Mouse (Mus musculus) T-helper 17 cell (primary cell): ENCODE data around the gene Usp40.
"Not testable (repeated sequence)": the region's sequence is repeated elsewhere in the genome, so short reads cannot be mapped to it uniquely, and the experiment has no call there.

ENCODE experiments used
- in situ Hi-C, 2 experiments: fragments of 300-600 bp; cut with MboI, MseI; formaldehyde crosslinking; loops; 1 replicate in 1 of 2; 2 replicates in 1 of 2; pipeline ENCODE4 v1.15.1; 2025; ENCODE audit warnings: high pct_unique_total_duplicates in 2 of 2

Usp40 gene

GRCm38 (mm10) chr1:88008211-88008697 is at the start of gene Usp40:
Gene Usp40 (minus strand): TSS chr1:88008551.
- in situ Hi-C loops, result loop anchor here in 1 of 2 experiments (5.0 kb wide), 1 partner anchor 49 kb away; the partner anchor contains the start of gene Ugt1a10

GRCm38 (mm10) chr1:88055088-88055487 is 46.7 kb upstream of the Usp40 start, which contains the start of gene Ugt1a10:
Gene Ugt1a10 (plus strand): TSS chr1:88055388.
- in situ Hi-C loops, result loop anchor here in 1 of 2 experiments (5.0 kb wide), 1 partner anchor 48 kb away; the partner anchor contains the start of gene Usp40

GRCm38 (mm10) chr1:88047408-88047807 is 39.1 kb upstream of the Usp40 start:
- in situ Hi-C loops, result not testable (repeated sequence)

- in situ Hi-C loops, result not testable (repeated sequence)
Measured at GRCm38 (mm10) chr1:88044832-88045437, 36.6 kb upstream of the Usp40 start.

GRCm38 (mm10) chr1:88043044-88043443 is 34.7 kb upstream of the Usp40 start:
- in situ Hi-C loops, result not testable (repeated sequence)

- in situ Hi-C loops, result not testable (repeated sequence)
Measured at GRCm38 (mm10) chr1:88025244-88025643, 16.9 kb upstream of the Usp40 start.

GRCm38 (mm10) chr1:88015371-88015770 is 7.0 kb upstream of the Usp40 start:
- in situ Hi-C loops, result loop anchor here in 1 of 2 experiments (5.0 kb wide), 1 partner anchor 107 kb away; no protein-coding TSS in a partner anchor

- in situ Hi-C loops, result loop anchor here in 1 of 2 experiments (5.0 kb wide), 1 partner anchor 108 kb away; no protein-coding TSS in a partner anchor
Measured at GRCm38 (mm10) chr1:88014671-88015070, 6.3 kb upstream of the Usp40 start.

GRCm38 (mm10) chr1:88014194-88014593 is 5.8 kb upstream of the Usp40 start:
- in situ Hi-C loops, result no loop called here

GRCm38 (mm10) chr1:88013726-88014125 is 5.4 kb upstream of the Usp40 start:
- in situ Hi-C loops, result no loop called here

- in situ Hi-C loops, result loop anchor here in 1 of 2 experiments (5.0 kb wide), 1 partner anchor 48 kb away; the partner anchor contains the start of gene Ugt1a10
Measured at GRCm38 (mm10) chr1:88009521-88009920, 1.2 kb upstream of the Usp40 start.

- in situ Hi-C loops, result loop anchor here in 1 of 2 experiments (5.0 kb wide), 1 partner anchor 49 kb away; the partner anchor contains the start of gene Ugt1a10
Measured at GRCm38 (mm10) chr1:88008735-88009134, 384 bp upstream of the Usp40 start.

GRCm38 (mm10) chr1:88007692-88008210 is 600 bp downstream of the Usp40 start:
- in situ Hi-C loops, result loop anchor here in 1 of 2 experiments (5.0 kb wide), 1 partner anchor 50 kb away; the partner anchor contains the start of gene Ugt1a10

- in situ Hi-C loops, result no loop called here
Measured at GRCm38 (mm10) chr1:87992716-87993115, 15.6 kb downstream of the Usp40 start.

- in situ Hi-C loops, result no loop called here
Measured at GRCm38 (mm10) chr1:87982291-87982690, 26.1 kb downstream of the Usp40 start.

- in situ Hi-C loops, result no loop called here
Measured at GRCm38 (mm10) chr1:87970381-87970780, 38.0 kb downstream of the Usp40 start.

- in situ Hi-C loops, result no loop called here
Measured at GRCm38 (mm10) chr1:87961459-87962167, 46.7 kb downstream of the Usp40 start.

GRCm38 (mm10) chr1:87960752-87961151 is 47.6 kb downstream of the Usp40 start:
- in situ Hi-C loops, result no loop called here

GRCm38 (mm10) chr1:87959998-87960431 is 48.3 kb downstream of the Usp40 start:
- in situ Hi-C loops, result no loop called here

GRCm38 (mm10) chr1:87959532-87959931 is 48.8 kb downstream of the Usp40 start:
- in situ Hi-C loops, result no loop called here

- in situ Hi-C loops, result no loop called here
Measured at GRCm38 (mm10) chr1:87958931-87959330, 49.4 kb downstream of the Usp40 start.

- in situ Hi-C loops, result no loop called here
Measured at GRCm38 (mm10) chr1:87953073-87953472, 55.3 kb downstream of the Usp40 start.
